Mouse (Mus musculus) cortical plate, adult 2 months (tissue): Measurements from ENCODE around the gene Aloxe3.

ENCODE experiments used
- CTCF ChIP-seq: fragments of 200-500 bp; IDR thresholded peaks from 2 replicates; pipeline ENCODE4 v1.5.1; 2011; ENCODE audit warnings: mild to moderate bottlenecking, control low read depth, low read length; ENCODE audit not compliant: insufficient read depth; ENCODE audit errors: extremely low read depth
- POLR2A ChIP-seq: fragments of 200-500 bp; IDR thresholded peaks from 2 replicates; pipeline ENCODE4 v1.6.1; 2011; ENCODE audit warnings: mild to moderate bottlenecking, low read length, control low read depth; ENCODE audit not compliant: insufficient read depth; ENCODE audit errors: extremely low read depth

GRCm38 (mm10) chr11:69147546-69147945 is 21.9 kb downstream of the Aloxe3 start:
- TF ChIP-seq POLR2A (no peak), CTCF (no peak)
